Mouse (Mus musculus) myocyte (in vitro differentiated cells): ENCODE measurements at regions not wholly inside any gene's neighbourhood (a gene's known extent, or its start where the extent isn't known, plus 50 kb on each side); places are given as distances from the start of the nearest gene placed in this dataset.

Experiments used
- CEBPB ChIP-seq: IDR thresholded peaks from 2 replicates; pipeline ENCODE4 v1.6.1; 2011; ENCODE audit warnings: mild to moderate bottlenecking, moderate library complexity; ENCODE audit not compliant: poor library complexity, insufficient read depth, severe bottlenecking
- E2F4 ChIP-seq: IDR thresholded peaks from one replicate; pipeline ENCODE4 v1.6.1; 2011; ENCODE audit warnings: mild to moderate bottlenecking, control low read depth, moderate library complexity; ENCODE audit not compliant: insufficient read depth
- MAX ChIP-seq: IDR thresholded peaks from one replicate; pipeline ENCODE4 v1.6.1; 2011; ENCODE audit warnings: low read depth, mild to moderate bottlenecking, control low read depth
- MYOD1 ChIP-seq, 3 experiments: IDR thresholded peaks; one replicate each; pipeline ENCODE4 v1.6.1; 2011; ENCODE audit warnings: control low read depth in 2 of 3, low read depth in 2 of 3, mild to moderate bottlenecking in 2 of 3, moderate library complexity in 1 of 3; ENCODE audit not compliant: insufficient read length in 2 of 3, control insufficient read depth in 1 of 3
- MYOG ChIP-seq, 3 experiments: IDR thresholded peaks; one replicate each; pipeline ENCODE4 v1.6.1; 2011; ENCODE audit warnings: control low read depth in 2 of 3, low read depth in 2 of 3, mild to moderate bottlenecking in 2 of 3; ENCODE audit not compliant: insufficient read length in 2 of 3, control insufficient read depth in 1 of 3, insufficient read depth in 1 of 3
- POLR2A ChIP-seq: IDR thresholded peaks from one replicate; pipeline ENCODE4 v1.6.1; 2011; ENCODE audit warnings: low read depth, mild to moderate bottlenecking, control low read depth, moderate library complexity; ENCODE audit not compliant: insufficient read length
- POLR2AphosphoS2 ChIP-seq: IDR thresholded peaks from one replicate; pipeline ENCODE4 v1.6.1; 2011; ENCODE audit warnings: low read depth, control low read depth; ENCODE audit not compliant: insufficient read length
- TCF12 ChIP-seq: IDR thresholded peaks from one replicate; pipeline ENCODE4 v1.6.1; 2011; ENCODE audit warnings: mild to moderate bottlenecking, control low read depth; ENCODE audit not compliant: poor library complexity, insufficient read depth, severe bottlenecking
- USF1 ChIP-seq: IDR thresholded peaks from one replicate; pipeline ENCODE4 v1.6.1; 2011; ENCODE audit warnings: low read depth, mild to moderate bottlenecking, control low read depth, moderate library complexity

GRCm38 (mm10) chr19:26978640-26979007 lies 92.9 kb downstream of the Gm815 start:
- TF ChIP-seq POLR2AphosphoS2 (no peak), POLR2A (no peak), MYOG (IDR thresholded peaks at IDR 0.05; ENCODE audit: control insufficient read depth in 1 of 3, insufficient read depth in 1 of 3, insufficient read length in 2 of 3, low read depth in 2 of 3) (no peak), TCF12 (no peak), MYOD1 (IDR thresholded peaks at IDR 0.05; ENCODE audit: control insufficient read depth in 1 of 3, insufficient read length in 2 of 3, low read depth in 2 of 3) (no peak), E2F4 (no peak), MAX (no peak), USF1 (no peak), CEBPB (no peak)
